Mouse (Mus musculus): Measurements from ENCODE around the gene Scamp5.
"Not testable (repeated sequence)": the region's sequence is repeated elsewhere in the genome, so short reads cannot be mapped to it uniquely, and the experiment has no call there.

The Scamp5 gene

GRCm38 (mm10) chr9:57434405-57435165 is 33.3 kb downstream of the Scamp5 start:
- H3K36me3 ChIP-seq (ENCODE audit: control insufficient read depth, insufficient read depth, low read length, poor library complexity, severe bottlenecking), result peaks cover 2% of the 10 kb centered on the region; the same call in 1 of the 2 replicates
- H3K27me3 ChIP-seq (ENCODE audit: control insufficient read depth, insufficient read depth, low read length, poor library complexity, severe bottlenecking), result no peaks in the 10 kb centered on the region
- no peak for DNase-seq (ENCODE audit: low read depth, low spot score)

DNA sequence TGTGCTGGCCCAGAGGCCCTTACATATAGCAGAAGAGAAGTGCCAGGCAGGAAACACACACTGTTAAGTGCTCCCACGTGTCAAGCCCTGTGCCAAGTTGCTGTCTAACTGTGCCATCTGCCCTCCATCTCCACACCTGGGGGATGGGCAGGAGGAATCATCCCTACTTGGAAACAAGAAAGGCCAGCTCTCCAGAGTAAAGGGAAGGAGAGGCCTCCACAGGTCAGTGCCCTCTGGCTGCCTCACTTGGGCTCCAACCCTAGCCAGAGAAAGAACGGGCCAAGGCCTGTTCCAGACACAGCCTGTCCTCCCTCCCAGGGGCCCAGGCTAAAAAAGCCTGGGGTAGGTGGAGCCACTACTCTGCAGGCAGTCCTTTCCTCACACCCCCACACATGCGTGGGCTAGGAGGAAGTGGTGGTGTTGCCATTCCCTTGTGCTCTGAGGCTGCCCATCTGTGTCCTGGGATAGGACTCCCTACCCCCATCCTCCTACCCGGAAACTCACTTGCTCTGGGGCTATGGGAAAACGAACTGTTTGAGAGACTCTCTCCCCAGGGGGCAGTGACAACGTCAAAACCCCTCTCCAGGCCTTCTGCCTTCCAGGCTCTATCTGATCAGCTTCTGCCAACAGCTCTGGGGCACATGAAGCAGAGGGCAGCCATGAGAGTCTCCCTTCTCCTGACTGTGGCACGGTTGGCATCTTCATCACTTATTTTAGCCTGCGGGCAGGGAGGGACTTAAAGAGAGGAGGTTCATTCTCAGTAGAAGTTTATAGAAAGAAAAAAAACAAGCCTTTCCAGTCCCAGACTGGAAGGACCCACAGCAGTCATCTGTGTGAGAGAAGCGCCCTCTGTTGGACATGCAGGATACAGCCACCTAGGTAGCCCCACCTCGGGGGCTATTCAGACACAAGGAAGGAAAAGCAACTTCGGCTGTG is 34.5 kb downstream of the Scamp5 start:
- DNase-seq (ENCODE audit: low read depth, low spot score), result peak; percentile 90
- Histone ChIP-seq H3K36me3 (ENCODE audit: control insufficient read depth, insufficient read depth, low read length, poor library complexity, severe bottlenecking) (peaks cover 2% of the 10 kb centered on the region; the same call in 1 of the 2 replicates), H3K27me3 (ENCODE audit: control insufficient read depth, insufficient read depth, low read length, poor library complexity, severe bottlenecking) (no peaks in the 10 kb centered on the region)

GRCm38 (mm10) chr9:57432480-57432879 is 35.4 kb downstream of the Scamp5 start:
- H3K27me3 ChIP-seq (ENCODE audit: control insufficient read depth, insufficient read depth, low read length, poor library complexity, severe bottlenecking), result no peaks in the 10 kb centered on the region
- H3K36me3 ChIP-seq (ENCODE audit: control insufficient read depth, insufficient read depth, low read length, poor library complexity, severe bottlenecking), result peaks cover under 1% of the 10 kb centered on the region; the same call in 1 of the 2 replicates
- no peak for DNase-seq (ENCODE audit: low read depth, low spot score)

GRCm38 (mm10) chr9:57431202-57431601 is 36.7 kb downstream of the Scamp5 start:
- no peak for DNase-seq (ENCODE audit: low read depth, low spot score)
- Histone ChIP-seq H3K27me3 (ENCODE audit: control insufficient read depth, insufficient read depth, low read length, poor library complexity, severe bottlenecking) (no peaks in the 10 kb centered on the region), H3K36me3 (ENCODE audit: control insufficient read depth, insufficient read depth, low read length, poor library complexity, severe bottlenecking) (no peaks in the 10 kb centered on the region; the same call in 1 of the 2 replicates)

GRCm38 (mm10) chr9:57428391-57428790 is 39.5 kb downstream of the Scamp5 start:
- H3K36me3 ChIP-seq (ENCODE audit: control insufficient read depth, insufficient read depth, low read length, poor library complexity, severe bottlenecking), result no peaks in the 10 kb centered on the region; the same call in 1 of the 2 replicates
- DNase-seq (ENCODE audit: low read depth, low spot score), result no peak
- no peaks in the 10 kb centered on the region for H3K27me3 ChIP-seq (ENCODE audit: control insufficient read depth, insufficient read depth, low read length, poor library complexity, severe bottlenecking)

DNA sequence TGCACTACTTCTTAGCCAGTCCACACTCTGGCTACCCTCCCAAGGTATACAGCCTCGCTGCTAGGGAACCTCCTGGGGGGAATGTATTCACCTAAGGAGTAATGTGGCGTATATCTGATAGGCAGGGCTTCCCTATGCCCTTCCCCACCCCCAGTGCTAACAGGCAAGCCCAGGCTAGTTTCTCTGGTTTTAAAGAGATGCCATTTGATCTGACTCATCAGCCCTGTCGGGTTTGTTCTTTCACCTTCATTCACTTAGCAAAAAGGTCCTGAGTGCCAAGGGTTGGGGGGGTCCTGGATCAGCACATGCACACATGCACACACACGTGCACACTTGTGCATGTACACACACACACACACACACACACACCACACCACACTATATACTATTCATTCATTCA is 39.9 kb downstream of the Scamp5 start:
- Histone ChIP-seq H3K27me3 (ENCODE audit: control insufficient read depth, insufficient read depth, low read length, poor library complexity, severe bottlenecking) (no peaks in the 10 kb centered on the region), H3K36me3 (ENCODE audit: control insufficient read depth, insufficient read depth, low read length, poor library complexity, severe bottlenecking) (no peaks in the 10 kb centered on the region; the same call in 1 of the 2 replicates)
- DNase-seq (ENCODE audit: low read depth, low spot score), result no peak

- H3K36me3 ChIP-seq (ENCODE audit: control insufficient read depth, insufficient read depth, low read length, poor library complexity, severe bottlenecking); DNase-seq (ENCODE audit: low read depth, low spot score); H3K27me3 ChIP-seq (ENCODE audit: control insufficient read depth, insufficient read depth, low read length, poor library complexity, severe bottlenecking): not testable (repeated sequence)
Observed at GRCm38 (mm10) chr9:57427123-57427522, 40.7 kb downstream of the Scamp5 start.

- Histone ChIP-seq H3K36me3 (ENCODE audit: control insufficient read depth, insufficient read depth, low read length, poor library complexity, severe bottlenecking) (no peaks in the 10 kb centered on the region), H3K27me3 (ENCODE audit: control insufficient read depth, insufficient read depth, low read length, poor library complexity, severe bottlenecking) (no peaks in the 10 kb centered on the region)
- no peak for DNase-seq (ENCODE audit: low read depth, low spot score)
Observed at GRCm38 (mm10) chr9:57425116-57425515, 42.7 kb downstream of the Scamp5 start.

DNA sequence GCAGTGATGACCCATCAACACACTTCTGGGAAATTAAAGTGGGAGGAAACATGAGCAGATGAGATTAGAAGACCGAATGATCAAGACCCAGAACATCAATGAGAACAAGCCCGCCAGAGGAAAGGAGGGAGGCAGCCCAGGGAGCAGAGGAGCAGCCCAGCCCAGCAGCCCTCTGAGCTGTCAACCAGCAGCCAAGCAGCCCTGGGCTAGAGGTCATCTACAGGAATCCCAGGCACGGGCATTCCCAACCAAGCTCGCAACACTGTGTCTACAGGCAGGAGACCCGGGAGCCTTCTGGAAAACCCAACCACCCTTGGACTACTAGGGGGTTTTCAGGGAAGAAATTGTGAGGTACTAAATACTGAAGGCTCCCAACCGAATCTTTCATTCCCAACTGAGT is 43.8 kb downstream of the Scamp5 start:
- no peak for DNase-seq (ENCODE audit: low read depth, low spot score)
- H3K27me3 ChIP-seq (ENCODE audit: control insufficient read depth, insufficient read depth, low read length, poor library complexity, severe bottlenecking), result no peaks in the 10 kb centered on the region
- no peaks in the 10 kb centered on the region for H3K36me3 ChIP-seq (ENCODE audit: control insufficient read depth, insufficient read depth, low read length, poor library complexity, severe bottlenecking)

- peak; percentile 67 for DNase-seq (ENCODE audit: low read depth, low spot score)
- Histone ChIP-seq H3K27me3 (ENCODE audit: control insufficient read depth, insufficient read depth, low read length, poor library complexity, severe bottlenecking) (no peaks in the 10 kb centered on the region), H3K36me3 (ENCODE audit: control insufficient read depth, insufficient read depth, low read length, poor library complexity, severe bottlenecking) (no peaks in the 10 kb centered on the region)
Observed at GRCm38 (mm10) chr9:57421688-57422111, 46.2 kb downstream of the Scamp5 start.

GRCm38 (mm10) chr9:57421121-57421571 is 46.7 kb downstream of the Scamp5 start:
- DNase-seq (ENCODE audit: low read depth, low spot score), result peak; percentile 95
- Histone ChIP-seq H3K27me3 (ENCODE audit: control insufficient read depth, insufficient read depth, low read length, poor library complexity, severe bottlenecking) (no peaks in the 10 kb centered on the region), H3K36me3 (ENCODE audit: control insufficient read depth, insufficient read depth, low read length, poor library complexity, severe bottlenecking) (no peaks in the 10 kb centered on the region)

GRCm38 (mm10) chr9:57420321-57421120 is 47.3 kb downstream of the Scamp5 start:
- DNase-seq (ENCODE audit: low read depth, low spot score), result peak; percentile 43
- Histone ChIP-seq H3K27me3 (ENCODE audit: control insufficient read depth, insufficient read depth, low read length, poor library complexity, severe bottlenecking) (no peaks in the 10 kb centered on the region), H3K36me3 (ENCODE audit: control insufficient read depth, insufficient read depth, low read length, poor library complexity, severe bottlenecking) (no peaks in the 10 kb centered on the region)

- Histone ChIP-seq H3K36me3 (ENCODE audit: control insufficient read depth, insufficient read depth, low read length, poor library complexity, severe bottlenecking) (peaks cover 2% of the 10 kb centered on the region; the same call in 1 of the 2 replicates), H3K27me3 (ENCODE audit: control insufficient read depth, insufficient read depth, low read length, poor library complexity, severe bottlenecking) (no peaks in the 10 kb centered on the region)
- DNase-seq (ENCODE audit: low read depth, low spot score), result no peak
Observed at GRCm38 (mm10) chr9:57419521-57420267, 48.2 kb downstream of the Scamp5 start.

- no peak for DNase-seq (ENCODE audit: low read depth, low spot score)
- Histone ChIP-seq H3K27me3 (ENCODE audit: control insufficient read depth, insufficient read depth, low read length, poor library complexity, severe bottlenecking) (no peaks in the 10 kb centered on the region), H3K36me3 (ENCODE audit: control insufficient read depth, insufficient read depth, low read length, poor library complexity, severe bottlenecking) (peaks cover 6% of the 10 kb centered on the region; the same call in 1 of the 2 replicates)
Observed at GRCm38 (mm10) chr9:57417341-57417740, 50.5 kb downstream of the Scamp5 start.
